Mouse (Mus musculus) kidney, postnatal 4 days (tissue): ENCODE measurements around the gene Tex14.
"Not testable (repeated sequence)": the region's sequence is repeated elsewhere in the genome, so short reads cannot be mapped to it uniquely, and the experiment has no call there.

ENCODE experiments used
- DNase-seq, 2 experiments: peaks; one replicate each; pipeline ENCODE4 v3.0.0; 2021; ENCODE audit warnings: mixed read lengths in 2 of 2

Tex14 gene

GRCm38 (mm10) chr11:87404876-87405275 lies at the start of gene Tex14, which contains the start of gene Rad51c:
Gene Tex14 (plus strand): TSS chr11:87405065.
Gene Rad51c (minus strand): TSS chr11:87404954.
- no peak for DNase-seq

- DNase-seq: peak; percentile 11 to 26
Measured at GRCm38 (mm10) chr11:87357317-87358300, 47.3 kb upstream of the Tex14 start.

GRCm38 (mm10) chr11:87358331-87359261 lies 46.3 kb upstream of the Tex14 start, which contains the start of gene Ppm1e:
Gene Ppm1e (minus strand): TSS chr11:87359023.
- DNase-seq: peak; percentile 82 to 87

GRCm38 (mm10) chr11:87359262-87359612 lies 45.6 kb upstream of the Tex14 start:
- no peak for DNase-seq

GRCm38 (mm10) chr11:87365120-87365519 lies 39.7 kb upstream of the Tex14 start:
- DNase-seq: no peak

- no peak for DNase-seq
Measured at GRCm38 (mm10) chr11:87367061-87367460, 37.8 kb upstream of the Tex14 start.

- DNase-seq: no peak
Measured at GRCm38 (mm10) chr11:87367865-87368580, 36.8 kb upstream of the Tex14 start.

- DNase-seq: no peak
Measured at GRCm38 (mm10) chr11:87384551-87384950, 20.3 kb upstream of the Tex14 start.

- no peak for DNase-seq
Measured at GRCm38 (mm10) chr11:87385676-87386075, 19.2 kb upstream of the Tex14 start.

- peak; percentile 50 to 54 for DNase-seq
Measured at GRCm38 (mm10) chr11:87393855-87394254, 11.0 kb upstream of the Tex14 start.

GRCm38 (mm10) chr11:87398402-87398801 lies 6.5 kb upstream of the Tex14 start:
- DNase-seq: no peak

GRCm38 (mm10) chr11:87404111-87404853 lies 583 bp upstream of the Tex14 start:
- peak; percentile 97 for DNase-seq

GRCm38 (mm10) chr11:87413412-87413811 lies 8.5 kb downstream of the Tex14 start:
- not testable (repeated sequence) for DNase-seq

- DNase-seq: no peak
Measured at GRCm38 (mm10) chr11:87416120-87416519, 11.3 kb downstream of the Tex14 start.

- no peak for DNase-seq
Measured at GRCm38 (mm10) chr11:87420861-87421260, 16.0 kb downstream of the Tex14 start.

- DNase-seq: peak; percentile 20 to 44
Measured at GRCm38 (mm10) chr11:87421760-87422201, 16.9 kb downstream of the Tex14 start.

GRCm38 (mm10) chr11:87422511-87423340 lies 17.9 kb downstream of the Tex14 start:
- peak; percentile 81 to 88 for DNase-seq

GRCm38 (mm10) chr11:87423551-87424325 lies 18.9 kb downstream of the Tex14 start:
- DNase-seq: no peak

- DNase-seq: no peak
Measured at GRCm38 (mm10) chr11:87426121-87426449, 21.2 kb downstream of the Tex14 start.
